Comparison of ENCODE assay signal across 8 mouse cellular contexts in the genomic region with DNA sequence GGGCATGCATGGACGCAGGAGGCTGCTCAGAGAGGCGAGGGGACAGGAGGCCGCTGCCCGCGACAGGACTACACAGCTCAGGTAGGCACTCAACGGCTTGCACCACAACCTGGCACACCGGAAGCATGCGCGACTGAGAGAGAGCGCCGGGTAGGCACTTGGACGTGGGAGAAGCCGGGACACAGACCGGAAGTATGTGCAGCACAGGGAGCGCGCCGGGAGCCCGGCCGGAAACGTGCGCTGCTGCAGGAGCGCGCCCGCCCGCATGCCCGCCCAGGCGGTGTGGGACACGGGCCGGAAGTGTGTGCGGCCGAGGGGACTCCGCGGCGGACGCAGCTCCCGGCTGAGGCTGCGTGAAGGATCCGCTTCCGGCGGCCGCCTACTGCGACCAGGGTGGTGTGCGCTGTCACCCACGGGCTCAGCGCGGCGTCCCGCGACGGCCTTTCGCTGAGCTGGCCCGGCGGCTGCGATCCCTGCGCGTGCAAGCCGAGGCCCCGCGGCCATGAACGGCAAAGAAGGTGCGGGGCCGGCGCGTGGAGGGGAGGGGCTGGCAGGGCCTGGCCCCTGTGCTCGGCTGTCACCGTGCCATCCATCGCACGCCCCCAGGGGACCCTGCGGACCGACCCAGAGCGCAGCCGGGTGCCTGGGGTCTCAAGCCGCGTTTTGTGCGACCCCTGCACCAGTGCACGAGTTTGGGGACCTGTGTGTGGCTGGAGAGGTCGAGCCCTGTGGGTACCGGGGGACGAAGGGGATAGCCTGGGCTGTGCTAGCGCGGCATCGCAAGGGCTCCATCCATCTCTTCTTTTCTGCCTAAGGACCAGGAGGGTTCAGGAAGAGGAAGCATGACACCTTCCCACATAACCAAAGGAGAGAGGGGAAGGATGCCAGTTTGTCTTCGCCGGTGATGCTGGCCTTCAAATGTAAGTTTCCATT. TPM values are rescaled to one million over a fixed set of nuclear protein-coding genes. Genes with fewer than 3 reads are reported as not detected.
DNase-seq lines count a peak whose midpoint lies in the region; ATAC-seq lines count a peak whose summit lies in the region.

Gene Tsnax, plus strand, starts transcription at position 303 of the 933 bp plus-strand sequence.

- H3K27ac ChIP-seq in hindbrain, embryonic 12.5 days: peak within 1 kb of the TSS; percentile 89

- H3K4me1 ChIP-seq in hindbrain, embryonic 12.5 days: peaks cover 6% of the 10 kb centered on the region; the same call in 1 of the 2 replicates

- H3K9ac ChIP-seq in hindbrain, embryonic 12.5 days: peak within 1 kb of the TSS; percentile 96

- WGBS in hindbrain, embryonic 12.5 days: 2% methylated on average over 73 of the region's 84 CpGs

- peak within 1 kb of the TSS; percentile 86 for H3K4me2 ChIP-seq in hindbrain, embryonic 12.5 days (replicated peaks)

- peak; percentile 92 for DNase-seq in NIH3T3 (ENCODE audit: low read depth)
- peak; percentile 94 to 96 for DNase-seq in cerebellum, postnatal 10 days
- peak; percentile 92 to 93 for DNase-seq in frontal cortex, postnatal 10 days (ENCODE audit: low spot score in 2 of 2)
- peak; percentile 92 to 94 for DNase-seq in layer of hippocampus, postnatal 14 days (ENCODE audit: low spot score in 2 of 2)
- peak; percentile 90 for DNase-seq in lung, postnatal 14 days
- DNase-seq in retina, adult 2 months (ENCODE audit: low read depth, low spot score): peak; percentile 82
- DNase-seq in thymus, postnatal 36 days: peak; percentile 85 to 91

- ATAC-seq in hindbrain, embryonic 12.5 days (ENCODE audit: low FRiP score): peak; percentile 99

- peak within 1 kb of the TSS; percentile 98 for H3K4me3 ChIP-seq in hindbrain, embryonic 12.5 days

- peaks cover 8% of the 10 kb centered on the region; the same call in 1 of the 2 replicates for H3K27me3 ChIP-seq in hindbrain, embryonic 12.5 days

- H3K36me3 ChIP-seq in hindbrain, embryonic 12.5 days: peaks cover 28% of the 10 kb centered on the region

- no peaks in the 10 kb centered on the region for H3K9me3 ChIP-seq in hindbrain, embryonic 12.5 days (replicated peaks)

RNA-seq across cellular contexts. Expression of gene Tsnax, which starts in this region (rescaled TPM):
- polyA plus RNA-seq in hindbrain, embryonic 12.5 days (2016; fragmentation: Nextera tagmentation; extraction: Ambion mirVana): 141 and 145 TPM in 2 replicates
- total RNA-seq in layer of hippocampus, postnatal 14 days (2021): 100 to 1,000 TPM; 106 to 107 TPM

Comparison
In these comparisons a context has a peak if more than half of its experiments do, and no peak if none do; other contexts are left out.
1. Peak in every context shown above with its lines: DNase-seq, ATAC-seq, H3K4me3 ChIP-seq and H3K27ac ChIP-seq.